Mouse (Mus musculus) midbrain, embryonic 16.5 days (tissue): Measurements from ENCODE around the gene Gm47995. TPM values are rescaled to one million over a fixed set of nuclear protein-coding genes. Genes with fewer than 3 reads are reported as not detected.

Experiments used
- ATAC-seq: fragments of 200-750 bp; cut with Nextera tagmentation; 2 replicates; pipeline ENCODE4 v1.8.0; 2017; ENCODE audit warnings: moderate TSS enrichment
- H3K27ac ChIP-seq: fragments of 300-500 bp; sonication (generic); 2 replicates; pipeline ENCODE4 v1.5.1; 2014; ENCODE audit warnings: mild to moderate bottlenecking, low read length, mixed read lengths
- H3K27me3 ChIP-seq: fragments of 300-500 bp; sonication (generic); 2 replicates; pipeline ENCODE4 v1.6.1; 2014; ENCODE audit warnings: low read depth, low read length, mixed read lengths; ENCODE audit not compliant: control insufficient read depth, insufficient read depth
- H3K36me3 ChIP-seq: fragments of 300-500 bp; sonication (generic); 2 replicates; pipeline ENCODE4 v1.6.1; 2014; ENCODE audit warnings: mild to moderate bottlenecking, low read length, moderate library complexity, mixed read lengths; ENCODE audit not compliant: control insufficient read depth, insufficient read depth
- H3K4me1 ChIP-seq: fragments of 300-500 bp; sonication (generic); 2 replicates; pipeline ENCODE4 v1.6.1; 2014; ENCODE audit warnings: mild to moderate bottlenecking, low read length, mixed read lengths; ENCODE audit not compliant: control insufficient read depth, insufficient read depth
- H3K4me2 ChIP-seq: fragments of 300-500 bp; sonication (generic); 2 replicates; pipeline ENCODE4 v1.6.1; 2014; ENCODE audit warnings: mild to moderate bottlenecking, low read length, mixed read lengths
- H3K4me3 ChIP-seq: fragments of 300-500 bp; sonication (generic); 2 replicates; pipeline ENCODE4 v1.5.1; 2014; ENCODE audit warnings: low read depth, mild to moderate bottlenecking, low read length, moderate library complexity, mixed read lengths
- H3K9ac ChIP-seq: fragments of 300-500 bp; sonication (generic); 2 replicates; pipeline ENCODE4 v1.6.1; 2014; ENCODE audit warnings: low read depth, low read length, mixed read lengths
- H3K9me3 ChIP-seq: fragments of 300-500 bp; sonication (generic); replicated peaks from 2 replicates; pipeline ENCODE4 v1.6.1; 2014; ENCODE audit warnings: mild to moderate bottlenecking, low read length, mixed read lengths; ENCODE audit not compliant: control insufficient read depth, poor library complexity, severe bottlenecking
- WGBS: fragments of 180-500 bp; shearing (Covaris S2); extraction: QIAGEN DNeasy Blood & Tissue Kit; methylation state at CpG from one replicate; pipeline ENCODE4 v1.1.7; 2014; 5-methylcytosine and 5-hydroxymethylcytosine counted together
- polyA plus RNA-seq: library from polyadenylated mRNA; unstranded; fragments of >200 nt; fragmentation: Nextera tagmentation; extraction: Ambion mirVana; gene quantifications from 2 replicates; pipeline ENCODE4 v1.2.1, GENCODE M21; 2015

The Gm47995 gene
- polyA plus RNA-seq, 1 experiment from 2014 or later: not detected

- no peak overlapping the region for H3K4me2 ChIP-seq
- H3K36me3 ChIP-seq: no peaks in the 10 kb centered on the region
- H3K27ac ChIP-seq: no peak overlapping the region
- no peak overlapping the region for H3K4me3 ChIP-seq
- 49% methylated on average over 3 of the region's 3 CpGs for WGBS
- H3K9me3 ChIP-seq: no peaks in the 10 kb centered on the region
- no peak overlapping the region for H3K9ac ChIP-seq
- ATAC-seq: no peak
- no peaks in the 10 kb centered on the region for H3K27me3 ChIP-seq
- H3K4me1 ChIP-seq: no peaks in the 10 kb centered on the region
Measured at GRCm38 (mm10) chr1:151216417-151216816, 18.2 kb downstream of the Gm47995 start.

DNA sequence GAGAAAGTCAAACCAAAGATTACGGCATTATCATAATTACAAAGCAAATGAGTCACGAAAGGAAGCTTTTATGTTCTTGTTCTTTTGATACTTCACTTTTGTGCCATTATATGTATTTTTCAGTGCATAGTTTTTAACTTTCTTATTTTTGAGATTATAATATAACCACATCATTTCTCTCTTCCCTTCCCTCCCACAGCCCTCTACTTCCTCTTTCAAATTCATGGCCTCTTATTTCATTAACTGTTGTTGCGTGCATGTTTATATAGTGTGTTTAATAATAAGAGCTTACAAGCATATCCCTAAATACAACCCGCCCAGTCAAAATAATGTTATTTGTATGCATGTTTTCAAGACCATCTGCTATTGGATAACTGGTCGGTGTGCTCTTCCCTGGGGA, 20.8 kb downstream of the Gm47995 start:
- Histone ChIP-seq H3K36me3 (no peaks in the 10 kb centered on the region), H3K27me3 (no peaks in the 10 kb centered on the region), H3K4me3 (no peak overlapping the region), H3K4me1 (no peaks in the 10 kb centered on the region), H3K9ac (no peak overlapping the region), H3K27ac (no peak overlapping the region), H3K4me2 (no peak overlapping the region), H3K9me3 (no peaks in the 10 kb centered on the region)
- 90% methylated on average over 5 of the region's 5 CpGs for WGBS
- no peak for ATAC-seq

DNA sequence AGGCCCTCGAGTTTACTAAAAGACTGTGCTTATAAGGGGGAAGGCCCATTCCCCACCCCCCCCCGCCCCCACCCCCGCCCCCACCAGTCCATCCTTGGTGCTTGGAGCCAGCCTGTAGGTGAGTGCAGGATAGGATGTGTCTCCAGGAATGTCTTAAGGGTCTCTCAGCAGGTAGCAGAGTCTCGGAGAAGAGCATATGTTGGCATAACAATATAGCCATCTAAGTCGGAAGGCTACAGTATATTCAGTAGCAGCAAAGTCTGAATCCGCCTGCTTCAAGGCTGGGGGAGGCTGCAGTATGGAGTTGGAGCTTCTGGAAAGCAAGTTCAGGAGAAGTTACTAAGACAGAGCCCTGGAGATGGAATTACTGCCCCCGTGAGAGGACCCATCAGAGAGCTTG, 21.9 kb downstream of the Gm47995 start:
- Histone ChIP-seq H3K27me3 (no peaks in the 10 kb centered on the region), H3K27ac (no peak overlapping the region), H3K9me3 (no peaks in the 10 kb centered on the region), H3K4me3 (no peak overlapping the region), H3K9ac (no peak overlapping the region), H3K4me1 (no peaks in the 10 kb centered on the region), H3K36me3 (no peaks in the 10 kb centered on the region), H3K4me2 (no peak overlapping the region)
- WGBS: 68% methylated on average over 7 of the region's 7 CpGs
- no peak for ATAC-seq

DNA sequence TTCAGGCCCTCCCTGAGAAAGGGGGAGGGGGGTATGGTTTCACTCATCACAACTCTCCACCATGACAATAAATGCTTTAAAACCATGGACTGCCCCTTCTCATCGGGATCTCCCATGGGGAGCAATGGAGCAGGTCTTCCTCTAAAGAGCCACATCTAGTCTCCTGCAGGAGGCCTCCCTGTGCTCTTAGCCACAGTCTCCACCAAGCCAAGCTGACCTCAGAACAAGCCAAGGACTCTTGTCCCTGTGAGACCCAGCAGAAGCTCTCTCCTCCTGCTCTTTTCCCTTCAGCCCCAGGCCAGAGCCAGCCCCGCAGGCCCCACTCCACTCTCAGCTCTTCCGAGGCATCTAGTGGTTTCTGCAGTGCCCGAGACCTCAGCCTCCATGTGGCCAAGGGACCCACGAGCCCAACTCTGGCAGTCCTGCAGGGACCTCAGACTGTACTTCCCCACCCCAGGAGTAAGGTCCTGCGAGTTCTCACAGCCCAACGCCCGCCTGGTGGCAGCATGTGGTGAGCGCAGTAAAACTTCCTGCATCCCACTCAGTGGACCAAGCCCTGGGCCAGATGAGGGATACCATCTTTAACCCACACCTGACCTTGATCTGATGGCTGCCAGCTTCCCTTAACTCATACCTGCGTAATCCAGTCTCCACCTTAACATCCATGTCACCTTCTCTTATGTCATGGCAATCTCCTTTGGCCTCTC, 24.5 kb downstream of the Gm47995 start:
- Histone ChIP-seq H3K36me3 (no peaks in the 10 kb centered on the region), H3K4me3 (no peak overlapping the region), H3K27me3 (no peaks in the 10 kb centered on the region), H3K9me3 (no peaks in the 10 kb centered on the region), H3K4me2 (no peak overlapping the region), H3K9ac (no peak overlapping the region), H3K4me1 (no peaks in the 10 kb centered on the region), H3K27ac (no peak overlapping the region)
- no peak for ATAC-seq
- 92% methylated on average over 10 of the region's 10 CpGs for WGBS

DNA sequence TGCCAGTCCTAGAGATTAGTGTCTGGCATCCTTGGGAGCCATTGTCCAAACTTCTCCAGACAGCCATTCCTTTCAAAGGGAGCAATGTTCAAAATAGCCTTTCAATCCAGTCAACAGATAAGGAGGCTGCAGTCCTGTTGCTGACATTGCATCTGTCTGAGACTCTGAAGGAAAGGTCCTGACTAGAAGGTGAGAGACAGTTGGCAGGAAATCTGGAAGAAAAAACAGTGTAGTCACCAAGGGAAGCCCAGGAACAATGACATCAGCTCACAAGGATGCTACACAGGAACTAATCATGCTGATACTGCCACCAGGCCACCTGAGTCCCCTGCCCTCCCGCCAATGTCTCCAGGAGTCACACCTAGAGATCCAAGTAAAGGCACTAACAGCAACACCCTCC, 25.1 kb downstream of the Gm47995 start:
- WGBS: 77% methylated on average over 1 of the region's 1 CpGs
- no peak for ATAC-seq
- H3K9me3 ChIP-seq: no peaks in the 10 kb centered on the region
- no peaks in the 10 kb centered on the region for H3K4me1 ChIP-seq
- no peak overlapping the region for H3K9ac ChIP-seq
- no peak overlapping the region for H3K27ac ChIP-seq
- H3K4me2 ChIP-seq: no peak overlapping the region
- H3K27me3 ChIP-seq: no peaks in the 10 kb centered on the region
- H3K36me3 ChIP-seq: no peaks in the 10 kb centered on the region
- H3K4me3 ChIP-seq: no peak overlapping the region

GRCm38 (mm10) chr1:151224536-151224935, 26.3 kb downstream of the Gm47995 start:
- Histone ChIP-seq H3K27me3 (no peaks in the 10 kb centered on the region), H3K4me3 (no peak overlapping the region), H3K36me3 (no peaks in the 10 kb centered on the region), H3K27ac (no peak overlapping the region), H3K4me2 (no peak overlapping the region), H3K4me1 (no peaks in the 10 kb centered on the region), H3K9ac (no peak overlapping the region), H3K9me3 (no peaks in the 10 kb centered on the region)
- 94% methylated on average over 1 of the region's 1 CpGs for WGBS
- ATAC-seq: no peak

GRCm38 (mm10) chr1:151227506-151227905, 29.3 kb downstream of the Gm47995 start:
- no peak for ATAC-seq
- no peak overlapping the region for H3K4me2 ChIP-seq
- no peak overlapping the region for H3K27ac ChIP-seq
- H3K36me3 ChIP-seq: no peaks in the 10 kb centered on the region
- H3K4me3 ChIP-seq: no peak overlapping the region
- no peaks in the 10 kb centered on the region for H3K4me1 ChIP-seq
- H3K9ac ChIP-seq: no peak overlapping the region
- H3K27me3 ChIP-seq: no peaks in the 10 kb centered on the region
- no peaks in the 10 kb centered on the region for H3K9me3 ChIP-seq
- 84% methylated on average over 8 of the region's 8 CpGs for WGBS

DNA sequence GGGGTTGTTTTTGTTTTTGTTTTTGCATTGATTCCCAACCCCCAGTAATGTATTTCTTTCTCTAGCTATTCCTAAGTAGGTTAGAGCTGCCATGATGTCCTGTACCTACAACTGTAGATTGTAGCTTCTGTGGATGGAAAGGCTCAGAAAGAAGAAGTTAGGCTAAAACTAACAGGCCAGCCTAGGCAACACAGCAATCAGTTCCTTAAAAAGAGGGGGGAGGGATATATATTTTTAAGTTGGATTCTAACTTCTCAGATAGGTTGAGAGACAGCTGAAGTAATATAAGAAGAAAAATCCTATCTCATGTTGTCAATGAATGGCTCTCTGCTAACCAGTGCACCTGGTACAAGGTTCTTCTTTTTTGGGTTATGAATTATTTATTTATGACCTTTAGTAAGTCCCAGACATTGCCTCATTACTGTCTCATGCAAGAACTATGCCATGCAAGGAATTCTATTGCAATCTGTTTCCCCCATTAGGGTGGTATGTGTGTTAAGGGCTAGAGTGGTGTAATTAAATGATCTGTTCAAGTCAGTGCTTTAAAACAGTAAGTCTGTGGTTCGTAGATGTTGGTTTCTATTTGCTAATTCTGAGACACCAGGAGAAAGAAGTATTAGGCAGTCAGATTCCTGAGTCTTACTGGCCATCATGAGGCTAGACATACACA, 30.2 kb downstream of the Gm47995 start:
- WGBS: 77% methylated on average over 1 of the region's 1 CpGs
- H3K9me3 ChIP-seq: no peaks in the 10 kb centered on the region
- no peaks in the 10 kb centered on the region for H3K27me3 ChIP-seq
- no peak overlapping the region for H3K4me2 ChIP-seq
- no peak overlapping the region for H3K27ac ChIP-seq
- no peak overlapping the region for H3K9ac ChIP-seq
- no peak for ATAC-seq
- no peak overlapping the region for H3K4me3 ChIP-seq
- no peaks in the 10 kb centered on the region for H3K4me1 ChIP-seq
- H3K36me3 ChIP-seq: no peaks in the 10 kb centered on the region

- Histone ChIP-seq H3K27me3 (no peaks in the 10 kb centered on the region), H3K27ac (no peak overlapping the region), H3K9me3 (no peaks in the 10 kb centered on the region; the same call in 1 of the 2 replicates), H3K4me1 (no peaks in the 10 kb centered on the region), H3K4me2 (no peak overlapping the region), H3K9ac (no peak overlapping the region), H3K4me3 (no peak overlapping the region), H3K36me3 (no peaks in the 10 kb centered on the region)
- 83% methylated on average over 3 of the region's 3 CpGs for WGBS
- no peak for ATAC-seq
Measured at GRCm38 (mm10) chr1:151232346-151232745, 34.1 kb downstream of the Gm47995 start.
